Mouse (Mus musculus): ENCODE data around the gene Kdm2a.

- TF ChIP-seq CTCF (IDR thresholded peaks at IDR 0.05; ENCODE audit: low read depth, low read length) (no peak), GATA1 (IDR thresholded peaks at IDR 0.05; ENCODE audit: borderline replicate concordance, low read length) (no peak)
These were observed 76.0 kb downstream of the Kdm2a start for GRCm38 (mm10) chr19:4322134-4322533.
